Comparison of ENCODE assay signal across 8 mouse cellular contexts in genomic region chr8:11778646-11779433, GRCm38 (mm10). TPM values are rescaled to one million over a fixed set of nuclear protein-coding genes. Genes with fewer than 3 reads are reported as not detected.
A peak's percentile ranks its signal among the peaks of the same experiment; 100 is the strongest.
DNase-seq lines count a peak whose midpoint lies in the region; ATAC-seq lines count a peak whose summit lies in the region.

No protein-coding gene starts in this region.

- H3K27me3 ChIP-seq in embryonic facial prominence, embryonic 10.5 days (replicated peaks; ENCODE audit: low read depth, poor library complexity, severe bottlenecking), result no peaks in the 10 kb centered on the region

- ATAC-seq in frontal cortex, adult (ENCODE audit: low TSS enrichment), result peak; percentile 10; the same call in 1 of the 2 replicates

- DNase-seq in frontal cortex, postnatal 36 days (ENCODE audit: low spot score in 2 of 2), result no peak
- DNase-seq in embryonic facial prominence, embryonic 10.5 days (ENCODE audit: low spot score), result no peak
- peak; percentile 33 to 36 for DNase-seq in kidney, adult 8-10 months
- peak; percentile 50 for DNase-seq in lung, postnatal 14 days
- DNase-seq in spleen, postnatal 10 days (ENCODE audit: low spot score in 2 of 2), result no peak
- DNase-seq in urinary bladder, postnatal 25 days (ENCODE audit: low spot score), result no peak
- DNase-seq in ovary, postnatal 14 days (ENCODE audit: low spot score), result no peak

- peaks cover 38% of the 10 kb centered on the region for H3K4me1 ChIP-seq in embryonic facial prominence, embryonic 10.5 days

- H3K9me3 ChIP-seq in embryonic facial prominence, embryonic 10.5 days, result no peaks in the 10 kb centered on the region

- H3K27ac ChIP-seq in embryonic facial prominence, embryonic 10.5 days (replicated peaks), result no peak overlapping the region

- H3K36me3 ChIP-seq in embryonic facial prominence, embryonic 10.5 days (replicated peaks), result peaks cover 33% of the 10 kb centered on the region

- H3K4me3 ChIP-seq in embryonic facial prominence, embryonic 10.5 days, result 0 out of 2 replicates have a peak overlapping the region, but pooled peaks have one; percentile 2

- 81% methylated on average over 8 of the region's 8 CpGs for WGBS in embryonic facial prominence, embryonic 10.5 days

RNA-seq across cellular contexts. Expression of gene Arhgef7, which starts 51.3 kb away (rescaled TPM):
- polyA plus RNA-seq in embryonic facial prominence, embryonic 10.5 days (2016; fragmentation: Nextera tagmentation; extraction: Ambion mirVana), result 50.3 and 55.1 TPM in 2 replicates

Comparison
In these comparisons a context has a peak if more than half of its experiments do, and no peak if none do; other contexts are left out.
1. DNase-seq: peak in kidney, adult 8-10 months (2 of 2) and lung, postnatal 14 days (single experiment); none in frontal cortex, postnatal 36 days (0 of 2), embryonic facial prominence, embryonic 10.5 days (single experiment), spleen, postnatal 10 days (0 of 2), urinary bladder, postnatal 25 days (single experiment) and ovary, postnatal 14 days (single experiment).